Mouse (Mus musculus): ENCODE results near the gene Gm21738. TPM values are rescaled to one million over a fixed set of nuclear protein-coding genes. Genes with fewer than 3 reads are reported as not detected.

Gene Gm21738
- polyA plus RNA-seq (2021; fragmentation: Nextera tagmentation), result 0.39 and 0.54 TPM in 2 replicates
- long read RNA-seq, experiment 1, result 0 reads
- long read RNA-seq, experiment 2, result 0 reads

GRCm38 (mm10) chr14:19418830-19419229, at the start of gene Gm21738:
Gene Gm21738, minus strand, starts transcription at chr14:19418930.

Other genes with a start within 250 kb of the Gm21738 start
- gene Gm2244, start 131.0 kb upstream of the Gm21738 start, polyA plus RNA-seq (2021; fragmentation: Nextera tagmentation), result 0.13 and 0.54 TPM in 2 replicates
- 3.3 and 5.4 TPM in 2 replicates for gene Gm2237, start 166.2 kb upstream of the Gm21738 start, polyA plus RNA-seq (2021; fragmentation: Nextera tagmentation)
- gene Gm5458, start 183.7 kb upstream of the Gm21738 start, polyA plus RNA-seq (2021; fragmentation: Nextera tagmentation), result not detected in 2 replicates

All from layer of hippocampus, adult 6 months (tissue).